Mouse (Mus musculus) erythroblast, embryonic 14.5 days (primary cell): Measurements from ENCODE around the gene Col19a1.

Experiments
- GATA1 ChIP-seq: IDR thresholded peaks from 2 replicates; pipeline ENCODE4 v1.6.1; 2012; ENCODE audit warnings: low read length, inconsistent platforms, mixed read lengths
- TAL1 ChIP-seq: IDR thresholded peaks from 3 replicates; pipeline ENCODE4 v1.6.1; 2012; ENCODE audit warnings: low read length, inconsistent platforms, mixed read lengths

DNA sequence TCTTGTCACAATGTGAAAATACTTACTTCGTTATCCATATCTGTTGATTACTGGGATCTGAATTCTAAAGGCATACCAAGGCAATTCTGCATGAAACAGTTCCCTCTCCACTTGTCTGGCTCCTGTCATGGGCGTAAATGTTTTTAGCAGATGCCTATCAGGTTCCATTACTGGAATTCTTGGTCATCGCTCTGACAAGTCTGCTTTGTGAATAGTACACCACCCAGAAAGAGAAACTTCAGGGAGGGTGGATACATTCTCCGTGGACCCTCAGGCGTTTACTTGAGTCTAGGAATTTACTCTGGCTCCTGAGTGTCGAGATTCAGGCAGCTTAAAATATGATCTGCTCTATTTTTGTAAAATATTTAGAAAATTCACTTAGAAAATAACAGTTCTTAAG is 75.7 kb downstream of the Col19a1 start:
- no peak for TF ChIP-seq TAL1
- no peak for TF ChIP-seq GATA1
